Mouse (Mus musculus): Measurements from ENCODE around the gene Scmh1. TPM values are rescaled to one million over a fixed set of nuclear protein-coding genes. Genes with fewer than 3 reads are reported as not detected.
"Not testable (repeated sequence)": the region's sequence is repeated elsewhere in the genome, so short reads cannot be mapped to it uniquely, and the experiment has no call there.

Scmh1 gene
- polyA plus RNA-seq, 1 experiment from 2014 or later = 70.0 TPM

DNA sequence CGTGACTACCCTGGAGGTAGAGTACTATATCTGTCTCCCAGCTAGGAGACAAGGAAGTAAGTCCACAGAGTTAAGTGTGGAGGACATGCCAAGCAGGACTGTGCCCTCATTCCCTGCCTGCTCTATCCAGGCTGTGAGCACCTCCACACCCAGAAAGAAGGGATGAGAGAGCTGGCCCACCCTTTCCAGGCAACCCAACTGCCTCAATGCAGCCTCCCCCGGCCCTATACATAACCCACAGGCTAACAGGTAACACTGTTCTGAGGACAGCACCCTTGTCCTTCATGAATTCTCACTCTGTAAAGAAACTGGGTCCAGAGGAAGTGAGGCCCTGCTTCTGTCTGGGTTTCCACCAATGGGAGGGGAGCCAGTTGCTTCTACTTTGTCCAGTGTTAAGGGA lies 19.6 kb upstream of the Scmh1 start:
- Histone ChIP-seq H3K4me3 (no peak overlapping the region), H3K27ac (replicated peaks) (no peak overlapping the region), H3K4me1 (peaks cover 25% of the 10 kb centered on the region), H3K9me3 (no peaks in the 10 kb centered on the region), H3K36me3 (no peaks in the 10 kb centered on the region), H3K9ac (no peak overlapping the region), H3K4me2 (no peak overlapping the region), H3K27me3 (replicated peaks) (no peaks in the 10 kb centered on the region)
- ATAC-seq (ENCODE audit: extremely low read depth, insufficient number of reproducible peaks, low FRiP score, low TSS enrichment) = no peak
- WGBS = 75% methylated on average over 2 of the region's 2 CpGs

GRCm38 (mm10) chr4:120387496-120387895 lies 17.6 kb upstream of the Scmh1 start:
- no peak overlapping the region for H3K4me3 ChIP-seq
- H3K9me3 ChIP-seq = no peaks in the 10 kb centered on the region
- WGBS = 28% methylated on average over 4 of the region's 4 CpGs
- H3K4me1 ChIP-seq = peaks cover 32% of the 10 kb centered on the region
- H3K27me3 ChIP-seq (replicated peaks) = no peaks in the 10 kb centered on the region
- no peak overlapping the region for H3K4me2 ChIP-seq
- no peak overlapping the region for H3K9ac ChIP-seq
- no peak overlapping the region for H3K27ac ChIP-seq (replicated peaks)
- no peaks in the 10 kb centered on the region for H3K36me3 ChIP-seq
- no peak for ATAC-seq (ENCODE audit: extremely low read depth, insufficient number of reproducible peaks, low FRiP score, low TSS enrichment)

- Histone ChIP-seq H3K36me3 (no peaks in the 10 kb centered on the region), H3K4me2 (no peak overlapping the region), H3K9ac (no peak overlapping the region), H3K27ac (replicated peaks) (no peak overlapping the region), H3K27me3 (replicated peaks) (no peaks in the 10 kb centered on the region), H3K4me3 (no peak overlapping the region), H3K9me3 (no peaks in the 10 kb centered on the region), H3K4me1 (peaks cover 37% of the 10 kb centered on the region)
- 61% methylated on average over 2 of the region's 2 CpGs for WGBS
- no peak for ATAC-seq (ENCODE audit: extremely low read depth, insufficient number of reproducible peaks, low FRiP score, low TSS enrichment)
Observed at GRCm38 (mm10) chr4:120387968-120388367, 17.1 kb upstream of the Scmh1 start.

DNA sequence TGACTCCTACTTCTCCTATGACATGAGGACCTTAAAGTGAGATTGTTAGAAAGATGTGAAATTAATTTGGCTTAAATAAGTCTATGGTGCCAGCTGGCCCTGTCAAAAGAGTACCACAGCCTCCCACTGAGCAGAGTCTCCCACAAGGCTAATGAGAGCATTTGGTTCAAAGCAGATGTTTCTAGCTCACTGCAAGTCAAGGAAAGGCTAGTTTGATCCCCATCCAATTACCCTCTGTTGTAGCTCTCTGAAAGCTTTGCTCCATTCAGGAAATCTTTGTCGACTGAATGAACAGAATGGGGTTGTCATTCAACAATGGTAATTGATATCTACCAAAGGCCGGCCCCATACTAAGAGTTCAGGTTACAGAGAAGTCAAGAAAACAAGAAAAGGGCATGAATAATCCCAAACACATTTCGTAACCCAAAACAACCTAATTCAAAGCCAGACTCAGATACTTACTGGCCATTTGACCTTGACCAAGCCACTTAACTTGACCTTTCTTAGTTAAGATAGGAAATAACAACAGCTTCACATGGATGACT lies 16.0 kb upstream of the Scmh1 start:
- no peaks in the 10 kb centered on the region for H3K36me3 ChIP-seq
- H3K9me3 ChIP-seq = no peaks in the 10 kb centered on the region
- no peaks in the 10 kb centered on the region for H3K27me3 ChIP-seq (replicated peaks)
- ATAC-seq (ENCODE audit: extremely low read depth, insufficient number of reproducible peaks, low FRiP score, low TSS enrichment) = no peak
- no peak overlapping the region for H3K4me3 ChIP-seq
- 61% methylated on average over 3 of the region's 3 CpGs for WGBS
- H3K27ac ChIP-seq (replicated peaks) = peak overlapping the region; percentile 36; the same call in 1 of the 2 replicates
- no peak overlapping the region for H3K4me2 ChIP-seq
- no peak overlapping the region for H3K9ac ChIP-seq
- H3K4me1 ChIP-seq = peaks cover 48% of the 10 kb centered on the region

DNA sequence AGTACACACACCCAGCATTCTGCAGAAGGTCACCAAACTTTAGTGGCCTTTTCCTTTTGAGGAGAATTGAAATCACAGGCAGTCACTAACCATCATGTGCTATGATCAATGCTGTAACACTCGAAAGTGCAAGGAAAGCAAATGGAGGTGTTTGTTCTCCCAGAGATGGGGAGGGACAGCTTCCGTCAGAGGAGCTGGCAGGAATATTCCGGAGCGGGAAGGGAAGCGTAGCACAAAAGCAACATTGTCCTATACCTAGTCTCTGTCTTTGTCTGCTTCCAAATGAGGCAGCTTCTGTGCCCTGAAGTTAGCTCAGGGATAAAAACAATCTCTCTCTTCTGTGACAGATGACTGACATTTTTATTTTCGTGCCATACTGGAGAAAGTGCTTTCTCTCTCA lies 15.5 kb upstream of the Scmh1 start:
- H3K4me3 ChIP-seq = no peak overlapping the region
- no peaks in the 10 kb centered on the region for H3K9me3 ChIP-seq
- H3K36me3 ChIP-seq = no peaks in the 10 kb centered on the region
- H3K9ac ChIP-seq = no peak overlapping the region
- H3K4me2 ChIP-seq = no peak overlapping the region
- H3K27ac ChIP-seq (replicated peaks) = peak overlapping the region; percentile 36; the same call in 1 of the 2 replicates
- H3K27me3 ChIP-seq (replicated peaks) = no peaks in the 10 kb centered on the region
- ATAC-seq (ENCODE audit: extremely low read depth, insufficient number of reproducible peaks, low FRiP score, low TSS enrichment) = no peak
- whole genome bisulfite sequencing = 63% methylated on average over 6 of the region's 6 CpGs
- peaks cover 50% of the 10 kb centered on the region for H3K4me1 ChIP-seq

GRCm38 (mm10) chr4:120391591-120391990 lies 13.5 kb upstream of the Scmh1 start:
- no peaks in the 10 kb centered on the region for H3K36me3 ChIP-seq
- peak overlapping the region; percentile 97 for H3K27ac ChIP-seq (replicated peaks)
- ATAC-seq (ENCODE audit: extremely low read depth, insufficient number of reproducible peaks, low FRiP score, low TSS enrichment) = no peak
- H3K9me3 ChIP-seq = no peaks in the 10 kb centered on the region
- 56% methylated on average over 6 of the region's 6 CpGs for WGBS
- H3K27me3 ChIP-seq (replicated peaks) = no peaks in the 10 kb centered on the region
- H3K4me2 ChIP-seq = no peak overlapping the region
- H3K9ac ChIP-seq = no peak overlapping the region
- peaks cover 71% of the 10 kb centered on the region for H3K4me1 ChIP-seq
- no peak overlapping the region for H3K4me3 ChIP-seq

GRCm38 (mm10) chr4:120392341-120392740 lies 12.7 kb upstream of the Scmh1 start:
- no peaks in the 10 kb centered on the region for H3K27me3 ChIP-seq (replicated peaks)
- H3K9ac ChIP-seq = peak overlapping the region; percentile 58
- no peak overlapping the region for H3K4me3 ChIP-seq
- peak overlapping the region; percentile 51 for H3K4me2 ChIP-seq
- peaks cover 74% of the 10 kb centered on the region for H3K4me1 ChIP-seq
- ATAC-seq (ENCODE audit: extremely low read depth, insufficient number of reproducible peaks, low FRiP score, low TSS enrichment) = no peak
- no peaks in the 10 kb centered on the region for H3K36me3 ChIP-seq
- peak overlapping the region; percentile 97 for H3K27ac ChIP-seq (replicated peaks)
- H3K9me3 ChIP-seq = no peaks in the 10 kb centered on the region
- 23% methylated on average over 4 of the region's 4 CpGs for WGBS

GRCm38 (mm10) chr4:120392748-120393147 lies 12.3 kb upstream of the Scmh1 start:
- Histone ChIP-seq H3K27me3 (replicated peaks) (no peaks in the 10 kb centered on the region), H3K9ac (peak overlapping the region; percentile 58; the same call in 1 of the 2 replicates), H3K4me3 (no peak overlapping the region), H3K4me2 (peak overlapping the region; percentile 51), H3K27ac (replicated peaks) (peak overlapping the region; percentile 97), H3K36me3 (no peaks in the 10 kb centered on the region), H3K9me3 (no peaks in the 10 kb centered on the region), H3K4me1 (peaks cover 71% of the 10 kb centered on the region)
- peak; percentile 47; the same call in 1 of the 2 replicates for ATAC-seq (ENCODE audit: extremely low read depth, insufficient number of reproducible peaks, low FRiP score, low TSS enrichment)
- 8% methylated on average over 3 of the region's 3 CpGs for WGBS

DNA sequence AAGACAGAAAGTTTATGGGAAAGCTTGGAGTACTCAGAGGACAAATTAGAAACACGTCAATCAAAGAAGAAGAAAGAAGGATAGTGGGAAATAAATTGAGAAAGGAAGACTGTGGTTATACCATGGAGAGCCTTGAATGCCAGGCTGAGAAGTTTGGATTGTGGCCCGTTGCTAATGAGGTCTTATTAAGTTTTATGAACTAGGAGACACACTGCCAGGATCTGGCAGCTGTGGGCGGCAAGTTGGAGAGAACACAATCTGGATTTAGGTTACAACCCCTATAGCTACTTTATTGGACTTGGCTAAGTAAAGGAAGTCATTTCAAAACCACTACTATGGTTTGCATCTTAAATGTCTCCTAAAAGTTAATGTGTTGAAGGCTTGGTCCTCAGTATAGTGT lies 4.8 kb upstream of the Scmh1 start:
- 80% methylated on average over 3 of the region's 3 CpGs for WGBS

GRCm38 (mm10) chr4:120402105-120402504 lies 3.0 kb upstream of the Scmh1 start:
- not testable (repeated sequence) for H3K27me3 ChIP-seq (replicated peaks); H3K4me2 ChIP-seq; H3K9ac ChIP-seq; H3K36me3 ChIP-seq; H3K4me3 ChIP-seq; H3K9me3 ChIP-seq; H3K27ac ChIP-seq (replicated peaks); ATAC-seq (ENCODE audit: extremely low read depth, insufficient number of reproducible peaks, low FRiP score, low TSS enrichment)
- peaks cover 23% of the 10 kb centered on the region for H3K4me1 ChIP-seq

More for the DNA sequence above, 4.8 kb upstream of the Scmh1 start:
- Histone ChIP-seq H3K4me2 (no peak overlapping the region), H3K27ac (replicated peaks) (no peak overlapping the region), H3K9me3 (no peaks in the 10 kb centered on the region), H3K4me1 (peaks cover 31% of the 10 kb centered on the region), H3K27me3 (replicated peaks) (no peaks in the 10 kb centered on the region), H3K9ac (no peak overlapping the region), H3K4me3 (no peak overlapping the region), H3K36me3 (no peaks in the 10 kb centered on the region)
- no peak for ATAC-seq (ENCODE audit: extremely low read depth, insufficient number of reproducible peaks, low FRiP score, low TSS enrichment)

GRCm38 (mm10) chr4:120404247-120404646 lies 834 bp upstream of the Scmh1 start:
- no peak overlapping the region; the same call in 1 of the 2 replicates for H3K9ac ChIP-seq
- H3K4me3 ChIP-seq = no peak overlapping the region; the same call in 1 of the 2 replicates
- H3K27me3 ChIP-seq (replicated peaks) = no peaks in the 10 kb centered on the region
- peak overlapping the region; percentile 53; the same call in 1 of the 2 replicates for H3K27ac ChIP-seq (replicated peaks)
- ATAC-seq (ENCODE audit: extremely low read depth, insufficient number of reproducible peaks, low FRiP score, low TSS enrichment) = no peak
- H3K4me1 ChIP-seq = peaks cover 37% of the 10 kb centered on the region
- H3K4me2 ChIP-seq = peak overlapping the region; percentile 77
- H3K36me3 ChIP-seq = no peaks in the 10 kb centered on the region
- no peaks in the 10 kb centered on the region for H3K9me3 ChIP-seq

DNA sequence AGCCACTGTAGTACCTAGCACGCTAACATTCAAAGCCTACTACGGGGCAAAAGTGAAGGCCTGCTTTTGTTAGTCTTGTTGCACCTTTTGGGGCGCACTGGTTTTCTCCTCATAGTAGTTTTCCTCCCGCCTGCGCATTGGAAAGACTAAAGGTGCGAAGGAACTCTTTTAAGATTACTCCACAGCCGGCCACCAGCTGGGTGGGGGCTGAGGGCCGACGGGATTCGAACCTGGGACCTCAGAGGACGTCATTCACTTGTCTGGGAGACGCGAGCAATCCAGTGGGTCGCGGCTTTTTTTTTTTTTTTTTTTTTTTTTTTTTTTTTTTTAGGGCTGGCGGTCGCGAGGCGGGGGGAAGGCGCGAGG lies 320 bp upstream of the Scmh1 start:
- peak overlapping the region; percentile 97 for H3K4me3 ChIP-seq
- no peak for ATAC-seq (ENCODE audit: extremely low read depth, insufficient number of reproducible peaks, low FRiP score, low TSS enrichment)
- H3K4me1 ChIP-seq = peaks cover 37% of the 10 kb centered on the region
- H3K9me3 ChIP-seq = no peaks in the 10 kb centered on the region
- WGBS = 10% methylated on average over 21 of the region's 21 CpGs
- no peaks in the 10 kb centered on the region for H3K36me3 ChIP-seq
- peak overlapping the region; percentile 77 for H3K4me2 ChIP-seq
- H3K9ac ChIP-seq = peak overlapping the region; percentile 99
- H3K27ac ChIP-seq (replicated peaks) = peak overlapping the region; percentile 53
- no peaks in the 10 kb centered on the region for H3K27me3 ChIP-seq (replicated peaks)

All from heart, embryonic 13.5 days (tissue).